Mouse (Mus musculus) layer of hippocampus, adult 8-10 months (tissue): ENCODE results near the gene Galnt16. TPM values are rescaled to one million over a fixed set of nuclear protein-coding genes. Genes with fewer than 3 reads are reported as not detected.
A peak's percentile ranks its signal among the peaks of the same experiment; 100 is the strongest.

Experiments
- DNase-seq, 2 experiments: peaks; one replicate each; pipeline ENCODE4 v3.0.0; 2022; ENCODE audit warnings: low spot score in 2 of 2
- total RNA-seq, 4 experiments: library from RNA; stranded (reverse); gene quantifications; 2 replicates each; pipeline ENCODE4 v1.2.4; 2022

Gene Galnt16
- total RNA-seq, 4 experiments from 2014 or later, result 164 to 194 (median 183) TPM

DNA sequence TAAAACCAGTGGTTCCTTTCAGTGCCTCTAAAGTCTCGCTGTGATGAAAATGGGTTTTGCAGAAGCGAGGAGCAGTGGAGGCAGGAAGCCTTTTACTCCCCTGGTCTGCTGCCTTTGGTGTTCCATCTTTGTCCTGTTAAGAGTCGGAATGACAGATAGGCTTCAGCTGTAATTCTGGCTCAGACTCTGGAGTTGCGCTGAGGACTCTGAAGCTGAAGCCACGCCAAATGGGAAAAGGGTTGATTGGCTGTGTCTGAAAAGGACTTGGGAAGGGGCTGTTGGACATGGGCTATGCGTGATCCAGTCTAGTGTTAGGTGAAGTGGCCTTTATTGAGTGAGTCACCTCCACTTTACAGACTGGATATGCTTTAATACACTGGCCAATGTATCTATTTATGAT, 12.6 kb downstream of the Galnt16 start:
- no peak for DNase-seq

DNA sequence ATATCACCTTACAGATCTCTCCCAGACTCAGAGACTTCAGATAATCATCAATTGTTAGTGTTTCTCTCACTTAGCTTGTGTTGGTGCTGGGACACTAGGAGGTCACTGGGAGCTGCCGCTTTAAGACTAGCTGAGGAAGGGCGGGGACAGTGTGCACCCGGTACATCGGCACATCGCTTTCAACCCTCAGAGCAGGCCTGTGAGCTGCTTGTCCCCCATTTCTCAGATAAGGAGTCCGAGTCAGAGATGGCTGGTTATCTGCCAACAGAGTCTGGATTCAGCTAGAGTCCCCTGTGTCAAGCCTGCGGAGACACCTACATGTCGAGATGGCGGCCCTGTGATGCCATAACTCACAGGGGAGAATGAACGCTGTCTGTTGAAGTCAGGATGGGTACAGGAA, 13.5 kb downstream of the Galnt16 start:
- no peak for DNase-seq

- no peak for DNase-seq
Measured at GRCm38 (mm10) chr12:80533876-80534275, 15.8 kb downstream of the Galnt16 start.

- DNase-seq, result no peak
Measured at GRCm38 (mm10) chr12:80537313-80537712, 19.2 kb downstream of the Galnt16 start.

DNA sequence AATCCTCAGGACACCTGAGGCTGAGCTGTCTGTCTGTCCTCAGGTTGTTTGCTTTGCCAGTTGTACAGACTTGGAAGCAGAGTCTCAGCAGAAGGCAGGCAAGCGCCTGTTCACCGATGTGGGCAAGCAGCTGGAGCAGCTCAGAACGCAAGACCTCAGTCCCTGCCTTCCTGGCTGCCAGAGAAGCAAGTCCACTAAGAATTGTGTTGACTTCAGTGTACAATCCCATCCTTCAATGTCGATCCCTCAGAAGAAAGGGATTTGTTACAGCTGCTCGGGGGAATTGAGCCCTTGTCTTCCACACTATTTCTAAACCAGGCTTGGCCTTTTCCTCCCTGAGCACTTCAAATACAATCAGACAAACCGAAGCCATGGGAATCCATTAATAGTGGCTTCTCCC, 20.2 kb downstream of the Galnt16 start:
- DNase-seq, result no peak

DNA sequence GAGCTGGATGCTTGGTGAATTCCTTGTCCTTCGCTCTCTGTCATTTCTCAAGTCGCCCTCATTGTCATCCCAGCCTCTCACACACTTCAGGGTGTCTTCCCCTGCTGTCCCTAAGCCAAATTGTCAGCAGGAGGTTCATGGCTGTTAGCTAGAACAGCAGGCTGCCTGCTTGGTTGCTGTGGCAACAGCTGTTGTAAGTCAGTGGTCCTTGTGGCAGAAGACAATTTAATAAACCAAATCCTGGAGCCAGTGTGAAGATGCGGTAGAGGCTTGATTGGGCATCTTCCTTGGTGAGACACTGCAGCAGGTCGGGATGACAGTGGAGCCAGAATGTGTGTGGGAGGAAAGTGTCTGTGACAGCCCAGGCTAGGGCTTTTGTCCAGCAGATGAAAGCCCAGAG, 27.2 kb downstream of the Galnt16 start:
- DNase-seq, result peak in 1 of 2 experiments; percentile 48

DNA sequence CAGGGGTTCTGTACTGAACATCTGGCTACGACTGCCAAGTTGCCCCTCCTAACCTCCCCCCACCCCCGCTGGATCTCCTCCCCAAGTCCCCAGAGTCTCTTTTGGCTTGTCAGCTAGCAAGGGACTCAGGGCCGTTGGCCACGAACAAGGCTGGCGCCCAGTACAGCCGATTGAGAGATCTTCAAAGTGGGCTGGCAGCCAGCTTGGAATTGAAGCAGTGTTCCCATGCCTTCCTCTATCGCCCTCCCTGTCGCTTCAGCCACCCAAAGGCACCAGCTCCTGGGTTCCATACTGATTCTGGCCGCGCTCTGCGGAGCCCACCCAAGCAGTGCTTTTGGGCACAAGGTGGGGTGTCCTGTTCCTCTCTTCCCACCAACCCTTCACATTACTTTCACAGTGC, 31.6 kb downstream of the Galnt16 start:
- DNase-seq, result peak in 1 of 2 experiments; percentile 55

DNA sequence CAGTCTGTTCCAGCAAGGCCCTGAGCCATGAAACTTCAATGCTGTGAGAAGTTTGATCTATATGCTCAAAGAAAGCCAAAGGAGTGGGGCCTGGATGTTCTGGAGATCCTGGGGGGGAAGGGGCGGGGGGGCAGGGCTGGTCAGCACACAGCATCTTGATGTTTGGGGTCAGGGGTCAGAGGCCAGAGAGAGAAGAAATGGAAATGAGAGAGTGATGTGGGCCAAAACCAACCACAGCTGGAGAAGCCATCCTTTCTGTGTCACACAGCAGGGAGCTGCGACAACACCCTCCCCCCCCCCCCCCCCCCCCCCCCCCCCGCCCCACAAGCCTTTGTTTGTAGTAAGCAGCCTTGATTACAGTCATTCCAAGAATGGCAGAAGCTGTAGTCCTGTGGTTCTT, 35.1 kb downstream of the Galnt16 start:
- DNase-seq, result no peak

- DNase-seq, result no peak
Measured at GRCm38 (mm10) chr12:80554312-80554711, 36.2 kb downstream of the Galnt16 start.

- DNase-seq, result no peak
Measured at GRCm38 (mm10) chr12:80561904-80562303, 43.8 kb downstream of the Galnt16 start.

- DNase-seq, result no peak
Measured at GRCm38 (mm10) chr12:80562793-80563192, 44.7 kb downstream of the Galnt16 start.

DNA sequence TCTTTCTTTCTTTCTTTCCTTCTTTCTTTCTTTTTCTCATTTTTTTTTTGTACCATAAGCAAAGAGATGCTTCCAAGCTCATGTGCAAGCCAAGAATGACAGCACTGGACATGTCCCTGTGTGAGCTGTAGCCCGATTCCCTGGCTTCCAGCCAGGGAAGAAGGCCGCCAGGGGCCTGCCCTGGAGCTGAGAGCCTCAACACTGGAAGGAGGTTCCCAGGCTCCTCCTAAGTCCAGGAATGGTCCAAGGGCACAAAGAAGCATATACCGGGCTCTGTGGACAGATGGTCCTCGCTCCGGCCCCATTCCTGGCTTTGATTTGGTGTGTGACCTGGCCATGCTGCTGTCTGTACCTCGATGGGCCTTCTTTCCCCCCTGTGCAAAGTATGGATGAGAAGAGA, 46.9 kb downstream of the Galnt16 start:
- DNase-seq, result no peak

- DNase-seq, result no peak
Measured at GRCm38 (mm10) chr12:80565793-80566192, 47.7 kb downstream of the Galnt16 start.

DNA sequence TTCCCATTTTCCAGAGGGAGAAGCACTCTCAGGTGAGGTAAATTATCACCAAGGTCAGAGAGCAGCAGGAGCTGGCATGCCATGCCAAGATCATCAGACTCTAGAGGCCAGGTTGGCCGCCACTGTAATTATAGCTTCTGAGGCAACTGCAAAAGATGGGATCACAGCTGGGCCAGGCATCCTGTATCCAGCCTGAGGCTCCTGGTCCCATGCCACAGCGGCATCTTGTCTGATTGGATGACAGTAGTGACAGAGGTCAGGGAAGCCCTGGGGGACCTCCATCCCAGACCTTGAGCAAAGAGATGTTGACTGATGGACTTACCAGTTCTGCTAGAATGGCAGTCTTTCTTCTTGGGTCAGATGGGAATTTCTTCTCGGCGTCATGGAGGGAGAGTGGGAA, 48.4 kb downstream of the Galnt16 start:
- no peak for DNase-seq

- peak; percentile 69 to 83 for DNase-seq
Measured at GRCm38 (mm10) chr12:80567375-80567774, 49.3 kb downstream of the Galnt16 start.

GRCm38 (mm10) chr12:80569561-80569960, 51.5 kb downstream of the Galnt16 start:
- no peak for DNase-seq

DNA sequence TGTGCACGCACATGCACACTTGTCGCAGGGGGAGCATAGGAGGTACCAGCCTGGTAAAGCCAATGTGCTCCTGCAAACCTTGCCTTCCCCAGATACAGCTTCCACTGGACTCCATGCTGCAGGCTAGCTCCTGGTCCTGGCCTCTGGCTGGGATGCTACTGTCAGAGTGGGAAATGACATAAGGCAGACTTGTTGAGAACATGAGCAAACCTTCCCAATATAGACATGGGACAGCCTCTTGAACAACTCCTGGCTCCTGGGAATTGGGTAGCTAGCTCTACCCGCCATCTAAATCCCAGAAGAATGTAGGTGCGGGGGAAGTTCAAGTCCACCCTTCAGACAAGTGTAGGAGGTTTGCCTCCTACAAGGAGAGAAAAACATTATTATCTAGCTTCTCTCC, 56.2 kb downstream of the Galnt16 start:
- DNase-seq, result no peak

- DNase-seq, result peak in 1 of 2 experiments; percentile 55
Measured at GRCm38 (mm10) chr12:80574825-80575371, 56.8 kb downstream of the Galnt16 start.

GRCm38 (mm10) chr12:80577049-80577448, 59.0 kb downstream of the Galnt16 start:
- DNase-seq, result no peak

- no peak for DNase-seq
Measured at GRCm38 (mm10) chr12:80581357-80581756, 63.3 kb downstream of the Galnt16 start.

DNA sequence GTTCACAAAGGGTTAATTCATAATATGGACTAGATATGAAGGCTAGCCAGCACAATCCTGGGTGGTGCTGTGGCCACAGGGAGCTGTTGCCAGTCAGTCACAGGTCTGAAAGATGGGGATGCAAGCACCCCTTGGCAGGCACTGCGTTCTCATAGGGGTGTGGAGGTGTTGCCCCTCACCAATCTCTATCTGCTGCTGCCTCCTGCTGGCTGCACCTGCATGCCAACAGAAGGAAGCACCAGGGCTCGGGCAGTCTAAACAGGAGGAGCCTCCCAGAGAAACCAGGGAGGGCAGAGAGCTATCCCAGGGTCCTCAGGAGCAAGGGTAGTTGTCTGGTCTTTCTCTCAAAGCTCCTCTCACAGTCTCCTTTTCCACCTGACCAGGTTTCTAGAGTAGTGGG, 66.9 kb downstream of the Galnt16 start:
- DNase-seq, result no peak

DNA sequence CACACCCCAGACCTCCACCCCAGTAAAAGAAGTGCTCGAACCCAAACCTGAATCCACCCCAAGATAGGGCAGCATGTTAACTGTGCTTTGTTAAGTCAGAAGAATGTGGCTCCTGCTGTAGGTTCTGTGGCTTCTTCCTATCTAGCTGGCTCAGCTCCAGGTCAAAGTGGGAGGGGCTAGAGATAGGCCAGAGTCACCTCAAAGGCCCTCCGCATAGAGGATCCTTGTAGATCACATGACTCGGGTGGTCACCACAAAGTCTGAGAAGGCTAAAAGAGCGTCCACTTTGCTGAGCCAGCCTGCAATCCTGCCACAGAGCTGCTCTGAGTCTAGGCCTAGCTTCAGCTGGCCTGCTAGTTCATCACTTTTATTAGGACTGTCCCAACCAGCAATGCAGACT, 76.1 kb downstream of the Galnt16 start:
- DNase-seq, result no peak

- DNase-seq, result no peak
Measured at GRCm38 (mm10) chr12:80594781-80595180, 76.7 kb downstream of the Galnt16 start.

DNA sequence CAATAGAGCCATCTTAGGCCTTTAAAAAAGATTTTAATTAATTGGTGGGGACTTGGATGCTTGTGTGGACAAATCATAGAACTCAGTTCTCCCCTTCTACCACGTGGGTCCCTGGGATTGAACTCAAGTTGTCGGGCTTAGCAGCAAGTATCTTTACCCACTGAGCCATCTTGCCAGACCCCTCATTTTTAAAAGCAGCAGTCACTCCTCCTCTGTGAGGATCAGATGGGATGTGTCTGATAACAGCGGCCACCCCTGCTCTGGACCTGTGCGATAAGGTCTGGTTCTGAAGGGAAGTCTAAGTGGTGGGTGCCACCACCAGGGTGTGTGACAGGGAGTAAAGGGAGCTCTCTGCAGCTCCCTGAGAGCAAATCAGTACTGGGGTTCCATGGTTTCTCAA, 77.5 kb downstream of the Galnt16 start:
- DNase-seq, result no peak
